Mouse (Mus musculus) lung, embryonic 16.5 days (tissue): Measurements from ENCODE around the gene Abca1. TPM values are rescaled to one million over a fixed set of nuclear protein-coding genes. Genes with fewer than 3 reads are reported as not detected.

ENCODE experiments used
- ATAC-seq: fragments of 200-750 bp; cut with Nextera tagmentation; 2 replicates; pipeline ENCODE4 v1.8.0; 2017; ENCODE audit warnings: low read depth, mild to moderate bottlenecking, moderate library complexity
- H3K27ac ChIP-seq: fragments of 300-500 bp; sonication (generic); 2 replicates; pipeline ENCODE4 v1.5.1; 2014; ENCODE audit warnings: mild to moderate bottlenecking, control low read depth, low read length
- H3K27me3 ChIP-seq: fragments of 300-500 bp; sonication (generic); 2 replicates; pipeline ENCODE4 v1.6.1; 2014; ENCODE audit warnings: low read depth, low read length, mixed read lengths; ENCODE audit not compliant: control insufficient read depth, insufficient read depth
- H3K36me3 ChIP-seq: fragments of 300-500 bp; sonication (generic); 2 replicates; pipeline ENCODE4 v1.6.1; 2014; ENCODE audit warnings: low read length; ENCODE audit not compliant: control insufficient read depth, insufficient read depth
- H3K4me1 ChIP-seq: fragments of 300-500 bp; sonication (generic); replicated peaks from 2 replicates; pipeline ENCODE4 v1.6.1; 2014; ENCODE audit warnings: low read length, mixed read lengths; ENCODE audit not compliant: control insufficient read depth, insufficient read depth
- H3K4me2 ChIP-seq: fragments of 300-500 bp; sonication (generic); 2 replicates; pipeline ENCODE4 v1.6.1; 2014; ENCODE audit warnings: low read depth, low read length, control low read depth
- H3K4me3 ChIP-seq: fragments of 300-500 bp; sonication (generic); 2 replicates; pipeline ENCODE4 v1.5.1; 2014; ENCODE audit warnings: mild to moderate bottlenecking, low read length, control low read depth
- H3K9ac ChIP-seq: fragments of 300-500 bp; sonication (generic); 2 replicates; pipeline ENCODE4 v1.6.1; 2014; ENCODE audit warnings: low read length, control low read depth
- H3K9me3 ChIP-seq: fragments of 300-500 bp; sonication (generic); 2 replicates; pipeline ENCODE4 v1.6.1; 2016; ENCODE audit warnings: low read length; ENCODE audit not compliant: control insufficient read depth
- WGBS: fragments of 180-500 bp; shearing (Covaris S2); extraction: QIAGEN DNeasy Blood & Tissue Kit; methylation state at CpG from one replicate; pipeline ENCODE4 v1.1.7; 2014; 5-methylcytosine and 5-hydroxymethylcytosine counted together
- polyA plus RNA-seq: library from polyadenylated mRNA; unstranded; fragments of >200 nt; fragmentation: Nextera tagmentation; extraction: Ambion mirVana; gene quantifications from 2 replicates; pipeline ENCODE4 v1.2.1, GENCODE M21; 2015

Gene Abca1
- polyA plus RNA-seq, 1 experiment from 2014 or later = 9.8 TPM

DNA sequence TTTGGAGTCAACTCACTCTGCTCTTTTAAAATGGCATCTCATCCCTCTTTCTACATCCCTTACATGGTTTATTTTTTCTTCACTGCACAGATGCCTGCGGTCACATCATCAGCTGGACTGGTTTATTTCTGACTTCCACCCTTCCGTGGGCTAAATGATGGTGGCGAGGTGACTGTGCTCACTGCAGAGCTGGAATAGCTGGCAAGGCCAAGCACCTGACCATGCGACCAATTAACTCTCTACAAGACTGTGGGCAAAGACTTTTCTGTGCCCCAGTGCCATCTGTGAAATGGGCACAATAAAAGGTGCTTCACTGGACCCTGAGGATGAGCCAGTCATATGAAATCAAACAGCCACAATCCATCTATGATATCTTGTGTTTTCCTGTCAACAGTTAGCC lies 66.1 kb downstream of the Abca1 start:
- H3K36me3 ChIP-seq = peaks cover 17% of the 10 kb centered on the region
- 82% methylated on average over 4 of the region's 4 CpGs for WGBS
- H3K27ac ChIP-seq = no peak overlapping the region
- H3K9ac ChIP-seq = no peak overlapping the region
- no peak overlapping the region for H3K4me2 ChIP-seq
- no peak for ATAC-seq
- H3K27me3 ChIP-seq = no peaks in the 10 kb centered on the region
- 0 out of 2 replicates have a peak, but pooled peaks cover 3% of the 10 kb centered on the region for H3K4me1 ChIP-seq
- no peaks in the 10 kb centered on the region for H3K9me3 ChIP-seq
- no peak overlapping the region for H3K4me3 ChIP-seq

DNA sequence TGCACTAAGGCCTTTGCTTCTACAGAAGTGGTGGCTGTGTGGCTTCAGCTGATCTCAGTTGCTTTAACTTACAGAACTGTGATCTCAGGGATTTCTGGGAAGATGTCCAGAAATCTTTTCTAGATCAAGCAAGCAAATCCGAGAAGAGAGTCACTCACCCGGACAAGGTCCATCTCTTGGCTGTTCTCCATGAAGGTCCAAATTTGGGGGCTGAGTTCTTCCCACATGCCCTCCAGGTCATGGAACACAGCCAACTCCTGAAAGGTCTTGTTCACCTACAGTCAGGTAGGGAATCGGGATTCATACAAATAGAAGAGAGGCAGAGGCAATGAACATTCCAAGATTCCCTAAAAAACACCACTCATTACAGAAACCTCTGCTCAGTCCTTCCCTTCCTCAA lies 70.1 kb downstream of the Abca1 start:
- no peak overlapping the region for H3K9ac ChIP-seq
- no peak overlapping the region for H3K27ac ChIP-seq
- no peak overlapping the region for H3K4me2 ChIP-seq
- H3K4me1 ChIP-seq = 0 out of 2 replicates have a peak, but pooled peaks cover 6% of the 10 kb centered on the region
- 61% methylated on average over 3 of the region's 3 CpGs for WGBS
- H3K9me3 ChIP-seq = no peaks in the 10 kb centered on the region
- H3K4me3 ChIP-seq = no peak overlapping the region
- H3K36me3 ChIP-seq = peaks cover 9% of the 10 kb centered on the region; the same call in 1 of the 2 replicates
- H3K27me3 ChIP-seq = no peaks in the 10 kb centered on the region
- ATAC-seq = no peak

DNA sequence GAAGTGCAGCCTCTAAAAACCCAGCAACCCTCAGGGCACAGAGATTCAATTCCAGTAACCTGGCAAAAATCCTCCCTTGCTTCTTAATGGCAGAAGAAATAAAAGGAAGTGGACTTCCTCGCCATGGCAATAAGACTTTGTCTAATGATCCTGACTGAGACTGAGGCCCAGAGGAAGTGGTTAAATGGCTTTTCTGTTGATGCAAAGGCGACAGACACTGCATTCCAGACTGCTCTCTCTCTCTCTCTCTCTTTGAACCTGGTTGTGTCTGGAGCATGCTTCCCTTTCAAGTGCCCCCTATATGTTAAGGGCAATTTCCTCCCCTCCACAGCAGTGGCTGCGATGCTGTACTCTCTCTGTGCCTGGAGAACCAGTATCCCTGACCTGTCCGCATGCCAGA lies 70.7 kb downstream of the Abca1 start:
- Histone ChIP-seq H3K36me3 (peaks cover 12% of the 10 kb centered on the region; the same call in 1 of the 2 replicates), H3K27me3 (no peaks in the 10 kb centered on the region), H3K9me3 (no peaks in the 10 kb centered on the region), H3K4me2 (no peak overlapping the region), H3K4me3 (no peak overlapping the region), H3K27ac (no peak overlapping the region), H3K4me1 (0 out of 2 replicates have a peak, but pooled peaks cover 6% of the 10 kb centered on the region), H3K9ac (no peak overlapping the region)
- WGBS = 31% methylated on average over 4 of the region's 4 CpGs
- ATAC-seq = no peak

DNA sequence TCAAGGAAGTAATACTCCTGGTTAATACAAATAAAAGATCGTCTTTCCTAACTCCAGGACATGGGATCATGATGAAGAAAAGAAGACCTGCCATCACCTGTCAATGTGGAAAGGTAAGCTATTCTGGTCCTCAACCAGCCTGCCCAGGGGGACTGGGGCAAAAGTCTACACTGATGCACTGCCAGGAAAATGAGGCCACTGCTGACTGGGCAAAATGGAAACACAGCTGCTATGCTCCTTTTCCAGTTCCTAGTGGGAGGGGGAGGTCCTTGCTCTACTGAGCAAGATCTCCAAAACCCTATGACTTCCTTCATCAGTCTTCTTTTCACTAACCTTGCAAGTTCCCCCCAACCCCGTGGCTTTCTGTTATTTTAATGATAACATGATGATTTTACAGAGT lies 73.1 kb downstream of the Abca1 start:
- ATAC-seq = no peak
- no peak overlapping the region for H3K9ac ChIP-seq
- H3K4me2 ChIP-seq = no peak overlapping the region
- H3K4me1 ChIP-seq = 0 out of 2 replicates have a peak, but pooled peaks cover 6% of the 10 kb centered on the region
- WGBS = 68% methylated on average over 2 of the region's 2 CpGs
- H3K4me3 ChIP-seq = no peak overlapping the region
- no peaks in the 10 kb centered on the region for H3K27me3 ChIP-seq
- no peaks in the 10 kb centered on the region for H3K9me3 ChIP-seq
- no peak overlapping the region for H3K27ac ChIP-seq
- H3K36me3 ChIP-seq = peaks cover 14% of the 10 kb centered on the region; the same call in 1 of the 2 replicates

DNA sequence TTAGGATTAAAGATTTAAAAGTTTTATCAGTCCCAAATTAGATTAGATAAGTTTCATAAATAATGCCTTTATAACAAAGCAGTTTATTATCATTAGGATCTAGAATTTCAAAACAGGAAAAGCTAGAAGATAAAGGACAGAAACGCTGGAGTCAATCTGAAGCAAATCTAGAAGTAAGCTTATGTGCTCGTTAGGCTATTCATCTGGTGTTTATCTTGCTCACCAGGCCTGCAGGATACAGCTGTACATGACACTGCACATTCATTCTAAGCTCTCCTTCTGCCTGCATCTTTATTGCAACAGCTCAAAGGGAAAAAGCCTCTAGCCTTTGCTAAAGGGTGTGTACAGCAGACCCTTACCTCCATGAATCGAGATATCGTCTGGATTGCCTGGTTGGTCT lies 74.1 kb downstream of the Abca1 start:
- Histone ChIP-seq H3K4me1 (0 out of 2 replicates have a peak, but pooled peaks cover 6% of the 10 kb centered on the region), H3K4me3 (no peak overlapping the region), H3K27ac (peak overlapping the region; percentile 41; the same call in 1 of the 2 replicates), H3K4me2 (no peak overlapping the region), H3K27me3 (no peaks in the 10 kb centered on the region), H3K36me3 (peaks cover 16% of the 10 kb centered on the region; the same call in 1 of the 2 replicates), H3K9ac (no peak overlapping the region), H3K9me3 (no peaks in the 10 kb centered on the region)
- peak; percentile 75; the same call in 1 of the 2 replicates for ATAC-seq
- 50% methylated on average over 4 of the region's 4 CpGs for WGBS

DNA sequence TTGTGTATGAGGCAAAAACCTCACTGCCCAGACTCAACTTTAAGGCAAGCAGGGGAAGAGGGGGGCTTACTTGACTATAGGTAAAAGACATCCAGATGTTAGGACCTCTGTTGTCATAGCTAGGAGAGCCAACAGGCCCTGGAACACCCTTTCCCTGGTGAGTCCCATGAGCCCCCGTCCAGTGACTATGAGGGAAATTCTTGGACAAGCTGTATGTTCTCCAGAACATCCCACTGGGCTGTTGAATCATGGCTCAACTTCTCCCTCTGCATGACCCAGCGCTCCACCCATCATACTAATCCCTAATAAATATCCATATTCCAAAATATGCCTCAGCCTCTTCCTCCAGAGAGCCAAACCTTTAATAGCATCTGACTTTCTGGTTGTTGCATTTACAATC lies 76.6 kb downstream of the Abca1 start:
- ATAC-seq = no peak
- WGBS = 83% methylated on average over 2 of the region's 2 CpGs
- no peaks in the 10 kb centered on the region for H3K9me3 ChIP-seq
- no peak overlapping the region for H3K27ac ChIP-seq
- H3K4me1 ChIP-seq = peaks cover 3% of the 10 kb centered on the region; the same call in 1 of the 2 replicates
- H3K4me3 ChIP-seq = no peak overlapping the region
- no peak overlapping the region for H3K9ac ChIP-seq
- peaks cover 15% of the 10 kb centered on the region; the same call in 1 of the 2 replicates for H3K36me3 ChIP-seq
- H3K4me2 ChIP-seq = no peak overlapping the region
- no peaks in the 10 kb centered on the region for H3K27me3 ChIP-seq

DNA sequence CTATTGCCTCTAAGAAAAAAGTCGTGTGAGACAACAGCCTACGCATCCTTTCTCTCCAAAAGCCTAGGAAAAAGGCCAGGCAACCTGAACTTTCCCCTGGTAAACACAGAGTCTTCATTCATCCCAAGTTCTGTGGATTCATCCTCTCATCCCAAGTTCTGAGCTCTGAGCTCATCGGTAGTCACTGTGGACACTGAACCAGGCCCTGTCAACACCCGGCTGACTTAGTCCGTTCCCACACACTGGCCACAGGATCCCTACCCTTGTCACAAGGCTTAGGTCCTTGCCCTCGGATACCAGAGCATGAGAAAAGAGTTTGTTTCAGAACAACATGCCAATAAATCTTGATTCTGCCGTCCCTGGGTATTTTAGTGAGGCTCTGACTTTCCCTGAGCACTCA lies 77.2 kb downstream of the Abca1 start:
- H3K4me1 ChIP-seq = peaks cover 3% of the 10 kb centered on the region; the same call in 1 of the 2 replicates
- no peak overlapping the region for H3K9ac ChIP-seq
- no peak overlapping the region for H3K4me3 ChIP-seq
- H3K36me3 ChIP-seq = peaks cover 15% of the 10 kb centered on the region; the same call in 1 of the 2 replicates
- no peaks in the 10 kb centered on the region for H3K27me3 ChIP-seq
- ATAC-seq = no peak
- no peak overlapping the region for H3K4me2 ChIP-seq
- no peaks in the 10 kb centered on the region for H3K9me3 ChIP-seq
- no peak overlapping the region for H3K27ac ChIP-seq
- WGBS = 83% methylated on average over 7 of the region's 7 CpGs

DNA sequence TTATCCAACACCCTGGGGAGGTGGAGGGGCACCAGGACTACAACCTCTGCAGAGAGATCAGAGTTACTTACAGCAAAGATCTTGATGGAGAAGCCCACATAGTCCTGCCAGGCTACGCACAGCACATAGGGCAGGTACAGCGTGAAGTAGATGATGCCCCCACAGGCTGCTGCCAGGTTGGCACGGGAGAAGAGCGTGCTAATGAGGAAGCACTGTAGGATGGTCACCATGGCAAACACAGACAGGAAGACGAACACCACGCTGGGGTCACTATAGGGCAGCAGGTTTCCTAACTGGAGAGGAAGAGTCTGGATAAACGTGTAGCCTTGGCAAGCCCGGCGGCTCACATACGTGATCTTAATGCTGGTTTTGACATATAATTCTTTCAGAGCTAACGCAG lies 77.8 kb downstream of the Abca1 start:
- H3K27me3 ChIP-seq = no peaks in the 10 kb centered on the region
- H3K9ac ChIP-seq = no peak overlapping the region
- no peak for ATAC-seq
- H3K4me2 ChIP-seq = no peak overlapping the region
- no peak overlapping the region for H3K4me3 ChIP-seq
- H3K36me3 ChIP-seq = peaks cover 17% of the 10 kb centered on the region; the same call in 1 of the 2 replicates
- H3K4me1 ChIP-seq = peaks cover 3% of the 10 kb centered on the region; the same call in 1 of the 2 replicates
- WGBS = 76% methylated on average over 11 of the region's 11 CpGs
- H3K27ac ChIP-seq = no peak overlapping the region
- no peaks in the 10 kb centered on the region for H3K9me3 ChIP-seq

DNA sequence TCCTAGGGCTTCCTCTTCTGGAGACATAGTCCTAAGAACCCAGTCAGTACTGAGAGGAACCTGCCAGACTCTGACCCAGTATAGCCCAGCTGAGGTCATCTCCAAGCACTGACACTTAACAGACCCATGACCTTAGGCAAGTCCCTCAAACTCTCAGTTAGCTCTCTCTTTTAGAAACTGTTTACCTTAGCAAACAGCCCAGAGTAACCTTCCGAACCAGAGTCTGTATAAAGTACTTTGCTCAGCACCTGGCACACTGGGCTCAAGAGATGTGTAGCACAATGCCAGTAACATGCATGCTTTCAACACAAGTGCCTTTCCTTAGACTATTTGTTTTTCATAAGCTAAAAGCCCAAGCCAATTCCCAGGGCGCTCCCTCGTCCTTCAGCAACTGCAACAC lies 79.4 kb downstream of the Abca1 start:
- no peak overlapping the region for H3K4me3 ChIP-seq
- no peak overlapping the region for H3K27ac ChIP-seq
- no peak for ATAC-seq
- H3K36me3 ChIP-seq = peaks cover 29% of the 10 kb centered on the region; the same call in 1 of the 2 replicates
- no peaks in the 10 kb centered on the region; the same call in 1 of the 2 replicates for H3K4me1 ChIP-seq
- H3K4me2 ChIP-seq = no peak overlapping the region
- no peaks in the 10 kb centered on the region for H3K9me3 ChIP-seq
- 74% methylated on average over 3 of the region's 3 CpGs for WGBS
- no peaks in the 10 kb centered on the region for H3K27me3 ChIP-seq
- H3K9ac ChIP-seq = no peak overlapping the region
